Mouse (Mus musculus): Measurements from ENCODE around the gene Sept8.
A peak's percentile ranks its signal among the peaks of the same experiment; 100 is the strongest.
"Not testable (repeated sequence)": the region's sequence is repeated elsewhere in the genome, so short reads cannot be mapped to it uniquely, and the experiment has no call there.

Gene Sept8

DNA sequence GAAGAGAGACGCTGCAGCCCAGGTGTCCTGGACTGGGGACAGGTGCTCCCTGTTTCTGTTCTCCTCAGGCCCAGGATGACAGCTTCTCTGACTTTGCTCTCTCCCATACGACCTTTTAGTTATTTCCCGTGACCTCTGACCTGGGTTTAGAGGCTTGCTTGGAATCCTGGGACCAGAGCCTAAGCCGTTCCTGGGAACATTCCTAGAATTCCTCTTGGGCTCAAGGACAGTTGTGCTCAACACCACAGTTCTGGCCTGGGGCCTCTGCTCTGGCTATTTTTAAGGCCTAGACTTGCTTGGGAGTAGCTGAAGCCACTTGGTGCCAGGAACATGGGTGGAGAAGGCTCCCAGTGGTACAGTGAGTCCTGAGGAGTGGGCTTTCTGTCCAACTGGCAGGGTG, 6.4 kb downstream of the Sept8 start:
- DNase-seq (ENCODE audit: low spot score) = no peak

DNA sequence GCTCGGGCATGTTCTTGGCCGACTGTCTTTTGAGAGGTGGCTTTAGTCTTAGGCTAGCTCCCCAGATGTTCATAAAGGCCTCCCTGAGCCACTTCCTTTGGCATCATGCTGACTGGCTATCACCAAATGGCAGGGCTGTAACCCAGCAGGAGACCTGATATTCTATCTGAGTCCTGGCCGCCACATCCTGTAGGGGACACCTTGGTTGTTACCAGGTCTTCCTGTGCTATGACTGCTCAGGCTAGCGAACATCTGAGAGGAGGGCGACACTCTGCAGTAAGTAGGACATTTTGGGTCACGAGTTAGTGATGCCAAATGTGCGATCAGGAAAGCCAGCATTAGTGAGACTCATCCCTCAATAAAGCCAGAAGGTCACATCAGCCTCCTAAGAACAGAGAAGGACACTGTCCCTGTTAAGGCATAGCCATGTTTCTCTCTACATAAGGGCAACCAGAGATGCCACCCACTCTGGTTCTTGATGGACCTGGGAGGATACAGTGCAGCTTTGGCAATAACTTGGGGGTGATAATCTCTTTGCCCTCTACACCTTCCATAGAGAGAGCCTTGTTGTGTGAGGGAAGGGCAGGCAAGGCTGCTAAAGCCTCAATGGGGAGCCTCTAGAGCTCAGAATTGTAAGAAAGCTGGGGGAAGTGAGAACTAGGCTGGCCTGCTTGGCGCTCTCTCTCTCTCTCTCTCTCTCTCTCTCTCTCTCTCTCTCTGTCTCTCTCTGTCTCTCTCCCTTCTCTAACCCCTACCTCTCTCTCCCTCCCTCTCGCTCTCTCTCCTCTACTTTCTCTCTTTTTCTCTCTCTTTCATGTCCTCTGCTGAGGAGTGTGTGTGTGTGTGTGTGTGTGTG, 9.6 kb downstream of the Sept8 start:
- DNase-seq (ENCODE audit: low spot score) = no peak

DNA sequence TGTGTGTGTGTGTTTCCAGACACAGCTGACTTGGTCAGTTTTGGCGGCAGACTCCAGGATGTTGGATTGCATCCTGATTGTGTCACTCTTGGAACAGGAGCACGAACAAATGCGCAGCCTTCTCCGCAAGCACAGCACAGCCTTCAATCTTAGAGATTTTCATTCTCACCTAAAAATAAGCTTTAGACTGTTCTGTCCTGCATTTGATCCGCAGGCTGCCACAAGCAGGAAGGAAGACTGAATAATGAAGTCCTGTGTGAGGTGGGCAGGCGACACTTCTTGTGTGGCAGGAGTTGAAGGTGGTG, 10.1 kb downstream of the Sept8 start:
- no peak for DNase-seq (ENCODE audit: low spot score)

DNA sequence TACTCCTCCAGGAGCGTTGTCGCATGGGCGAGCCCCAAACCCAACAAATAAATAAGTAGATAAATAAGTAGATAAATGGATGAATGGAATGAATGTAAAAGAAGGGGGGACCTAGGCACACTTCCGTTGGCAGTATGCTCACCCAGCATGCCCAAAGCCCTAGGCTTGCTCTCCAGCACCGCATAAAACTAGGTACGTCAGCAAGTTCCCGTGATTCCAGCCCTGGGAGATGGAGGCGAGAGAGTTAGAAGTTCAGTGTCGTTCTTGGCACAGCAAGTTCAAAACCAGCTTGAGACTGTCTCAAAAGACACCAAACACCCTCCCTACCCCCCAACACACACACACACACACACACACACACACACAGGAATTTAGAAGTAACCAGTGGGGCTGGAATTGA, 10.9 kb downstream of the Sept8 start:
- DNase-seq (ENCODE audit: low spot score) = no peak

DNA sequence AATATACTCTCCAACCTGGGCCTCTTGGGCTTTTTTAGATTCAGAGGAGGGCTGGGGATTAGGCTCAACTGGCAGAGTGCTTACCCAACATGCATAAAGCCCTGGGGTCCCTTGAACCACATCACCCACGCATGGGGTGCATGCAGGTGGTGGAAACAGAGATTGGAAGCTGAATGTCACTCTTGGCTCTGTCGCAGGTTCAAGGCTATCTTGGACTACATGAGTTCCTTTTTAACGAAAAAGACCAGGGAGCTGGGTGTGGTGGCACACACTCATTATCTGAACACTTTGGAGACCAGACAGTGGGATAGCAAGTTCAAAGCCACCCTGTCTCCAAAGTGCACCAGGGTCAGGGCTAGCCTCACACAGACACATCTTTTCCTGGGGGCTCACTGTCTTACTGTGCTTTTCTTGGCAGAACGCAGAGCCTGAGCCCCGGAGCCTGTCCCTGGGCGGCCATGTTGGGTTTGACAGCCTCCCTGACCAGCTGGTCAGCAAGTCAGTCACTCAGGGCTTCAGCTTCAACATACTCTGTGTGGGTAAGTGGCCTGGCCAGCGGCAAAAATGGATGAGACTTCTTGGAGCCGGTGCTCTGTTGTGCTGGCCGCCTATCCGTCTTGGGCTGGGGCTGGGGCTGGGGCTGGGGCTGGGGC, 12.6 kb downstream of the Sept8 start:
- no peak for DNase-seq (ENCODE audit: low spot score)

DNA sequence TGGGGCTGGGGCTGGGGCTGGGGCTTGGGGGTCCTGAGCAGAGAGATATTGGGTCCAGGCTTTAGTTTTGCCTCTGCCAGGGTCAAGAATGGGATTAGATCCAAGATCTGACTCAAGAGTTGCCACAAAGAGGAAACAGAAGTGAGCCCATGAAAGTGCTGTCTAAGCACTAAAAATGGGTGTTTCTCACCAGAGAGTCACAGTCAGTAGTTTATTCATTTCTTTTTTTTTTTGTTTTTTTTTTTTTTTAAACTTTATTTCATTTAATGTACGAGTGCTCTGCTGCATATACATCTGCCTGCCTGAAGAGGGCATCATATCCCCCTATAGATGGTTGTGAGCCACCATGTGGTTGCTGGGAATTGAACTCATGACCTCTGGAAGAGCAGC, 13.2 kb downstream of the Sept8 start:
- no peak for DNase-seq (ENCODE audit: low spot score)

DNA sequence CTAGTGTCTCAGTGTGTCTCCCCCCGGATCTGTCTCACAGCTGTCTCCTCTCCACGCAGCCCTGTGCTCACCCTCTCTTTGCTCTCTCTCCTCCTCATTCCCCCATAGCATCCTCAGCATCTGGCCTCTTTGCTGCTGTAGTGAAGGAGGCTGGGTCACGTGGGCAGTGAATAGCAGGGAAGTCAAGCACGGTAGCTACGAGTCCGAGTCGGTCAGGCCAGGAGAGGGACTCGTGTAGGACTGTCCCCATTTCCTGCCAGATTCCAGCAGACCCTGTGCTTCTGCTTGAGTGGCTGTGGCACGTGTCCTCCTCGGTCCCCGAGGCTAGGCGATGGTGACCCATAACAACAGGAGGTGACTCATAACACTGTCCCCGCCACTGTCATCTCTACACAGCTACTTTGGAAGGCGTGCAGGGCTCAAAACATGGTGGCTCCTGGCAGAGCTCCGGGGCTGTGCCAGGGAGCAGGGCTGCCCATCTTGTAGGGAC, 20.0 kb downstream of the Sept8 start:
- DNase-seq (ENCODE audit: low spot score) = no peak

DNA sequence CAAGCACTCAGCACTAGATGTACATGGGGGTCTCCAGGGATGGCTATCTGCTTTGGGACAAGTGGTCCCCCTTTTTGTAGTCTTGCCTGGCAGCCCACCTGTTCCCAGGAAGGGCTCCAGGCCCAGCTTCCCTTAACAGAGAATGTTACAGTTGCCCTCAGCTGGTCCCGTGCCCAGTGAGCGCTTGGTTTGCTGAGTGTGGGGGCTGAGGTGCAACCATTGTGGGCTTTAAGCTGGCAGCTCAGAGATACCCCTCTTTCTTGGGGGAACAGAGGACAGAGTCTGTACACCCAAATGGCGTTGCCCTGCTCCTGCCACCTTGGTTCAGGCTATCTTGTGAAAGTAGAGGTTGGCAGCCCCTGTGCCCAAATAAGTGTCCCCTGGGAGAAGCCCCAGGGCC, 21.3 kb downstream of the Sept8 start:
- DNase-seq (ENCODE audit: low spot score) = no peak

DNA sequence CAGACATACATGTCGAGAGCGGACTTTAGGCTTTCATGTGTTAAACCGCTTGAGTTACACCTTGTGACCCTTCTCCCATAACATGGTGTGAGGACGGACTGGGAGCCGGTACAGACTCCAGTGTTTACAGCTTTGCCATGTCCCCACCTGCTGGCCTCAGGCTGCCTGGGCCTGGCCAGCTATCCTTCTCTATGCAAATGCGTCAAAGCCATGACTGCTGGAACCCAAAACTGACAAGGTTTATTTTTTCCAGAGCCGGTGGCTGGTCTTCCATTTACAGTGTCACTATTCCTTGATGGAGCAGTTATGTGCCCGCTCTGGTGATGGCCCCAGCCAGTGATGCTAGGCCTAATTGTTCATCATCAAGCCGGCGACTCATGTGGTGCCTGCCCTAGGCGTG, 22.2 kb downstream of the Sept8 start:
- DNase-seq (ENCODE audit: low spot score) = no peak

DNA sequence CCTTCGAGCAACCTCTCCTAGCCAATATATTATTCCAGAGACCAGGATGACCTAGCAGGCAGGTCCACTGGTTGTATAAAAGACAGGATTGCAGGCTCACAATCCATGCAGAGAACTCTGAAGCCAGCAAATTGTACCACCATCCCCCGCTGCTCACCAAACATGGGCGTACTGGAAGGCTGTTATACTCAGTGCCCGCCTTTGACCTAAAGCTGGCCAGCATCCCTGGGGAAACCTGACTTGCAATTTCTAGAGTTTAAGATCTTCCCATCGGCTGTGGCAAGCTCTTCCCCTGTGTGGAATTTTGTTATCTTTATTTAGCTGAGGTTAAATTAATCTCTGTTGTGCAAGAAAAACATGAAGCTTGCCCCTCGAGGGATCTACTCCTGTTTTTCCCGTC, 24.0 kb downstream of the Sept8 start:
- DNase-seq (ENCODE audit: low spot score) = no peak

DNA sequence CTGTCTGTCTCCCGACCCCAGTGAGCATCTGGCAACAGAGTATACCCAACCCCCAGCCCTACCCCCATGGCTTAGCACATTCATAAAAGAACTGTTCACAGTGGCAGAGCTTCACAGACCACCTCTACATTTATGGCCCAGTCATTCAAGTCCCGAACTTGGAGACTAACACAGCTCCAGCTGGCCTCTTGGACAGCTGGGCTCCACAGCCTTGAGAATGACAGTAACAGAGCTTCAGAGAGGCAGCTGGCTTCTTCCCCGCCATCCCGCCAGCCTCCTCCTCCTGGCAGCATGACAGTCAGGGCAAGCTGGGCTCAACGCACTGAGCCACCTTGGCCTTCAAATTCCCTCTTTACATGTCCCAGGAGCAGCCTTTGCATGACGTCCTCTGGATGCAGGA, 27.2 kb downstream of the Sept8 start:
- no peak for DNase-seq (ENCODE audit: low spot score)

DNA sequence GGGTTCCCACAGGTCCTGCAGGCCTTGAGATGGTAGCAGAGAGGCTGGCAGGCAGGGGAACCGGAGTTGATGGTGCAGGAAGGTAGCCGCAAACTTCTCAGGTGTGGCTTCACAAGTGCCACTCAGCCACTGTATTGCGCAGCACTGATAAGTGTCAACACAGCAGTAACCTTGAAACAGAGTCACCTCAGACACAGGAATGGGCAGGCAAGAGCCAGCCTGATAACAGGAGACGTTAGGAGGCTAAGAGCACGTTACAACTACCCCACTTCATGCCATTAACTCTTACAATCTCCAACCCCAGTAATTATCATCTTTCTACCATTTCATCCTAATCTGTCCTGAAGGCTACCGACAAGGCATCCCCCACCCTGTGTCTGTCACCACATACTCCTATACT, 28.5 kb downstream of the Sept8 start:
- DNase-seq (ENCODE audit: low spot score) = no peak

DNA sequence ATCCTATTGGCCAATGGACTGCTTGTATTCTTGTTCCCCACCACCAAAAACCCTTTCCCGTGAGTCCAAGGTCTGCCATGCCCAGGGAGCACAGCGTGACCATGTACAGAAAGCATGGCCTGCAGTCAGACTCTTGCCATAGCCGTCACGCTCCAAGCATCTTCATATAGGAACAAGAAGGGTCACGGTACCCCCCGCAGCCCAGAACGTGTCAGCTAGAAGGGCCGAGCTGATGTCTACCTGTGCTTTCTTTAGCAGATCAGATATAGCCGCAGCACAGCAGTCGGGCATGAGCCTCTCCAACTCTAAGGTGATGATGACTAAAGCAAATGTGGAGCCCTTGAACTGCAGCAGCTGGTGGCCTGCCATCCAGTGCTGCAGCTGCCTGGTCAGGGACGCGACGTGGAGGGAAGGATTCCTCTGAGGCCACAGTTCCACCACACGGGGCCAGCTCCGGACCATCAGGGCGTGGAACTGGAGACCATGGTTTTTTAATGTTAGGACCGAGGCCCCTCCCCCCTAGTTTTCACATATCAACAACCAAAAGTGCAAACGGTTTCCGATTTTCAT, 29.1 kb downstream of the Sept8 start:
- no peak for DNase-seq (ENCODE audit: low spot score)

DNA sequence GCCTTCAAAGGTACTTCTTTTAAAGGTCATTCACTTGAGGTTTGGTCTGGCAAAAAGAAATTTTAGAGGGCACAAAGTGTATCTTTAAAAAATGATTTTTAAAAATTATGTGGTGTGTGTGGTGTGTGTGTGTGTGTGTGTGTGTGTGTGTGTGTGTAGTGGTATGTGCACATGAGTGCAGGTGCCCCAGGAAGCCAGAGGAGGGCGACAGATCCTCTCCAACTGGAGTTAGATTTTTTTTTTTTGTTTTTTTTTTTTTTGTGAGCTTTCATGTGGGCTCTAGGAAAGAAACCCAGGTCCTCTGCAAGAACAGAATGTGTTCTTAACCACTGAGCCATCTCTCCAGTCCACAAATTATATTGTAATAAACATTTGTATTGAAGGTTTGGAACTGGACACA, 31.7 kb downstream of the Sept8 start:
- no peak for DNase-seq (ENCODE audit: low spot score)

DNA sequence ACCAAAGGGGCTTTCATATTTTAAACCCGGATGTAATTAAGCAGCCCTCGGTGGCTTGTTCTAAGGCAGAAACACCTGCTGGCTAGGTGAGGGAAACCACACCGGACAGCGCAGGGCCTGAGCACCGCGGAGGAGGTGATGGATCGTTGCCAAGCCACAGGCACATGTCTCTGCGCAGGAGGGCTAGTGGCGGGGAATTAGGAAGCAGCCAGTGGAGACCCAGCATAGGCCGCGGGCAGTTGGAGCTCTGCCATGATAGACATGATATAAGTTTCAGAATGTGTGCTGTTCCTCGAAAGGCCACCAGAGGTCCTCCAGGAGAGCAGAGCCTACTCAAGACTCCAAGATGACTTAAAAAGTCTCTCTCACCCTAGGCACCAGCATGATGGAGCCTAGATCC, 32.7 kb downstream of the Sept8 start:
- DNase-seq (ENCODE audit: low spot score) = no peak

DNA sequence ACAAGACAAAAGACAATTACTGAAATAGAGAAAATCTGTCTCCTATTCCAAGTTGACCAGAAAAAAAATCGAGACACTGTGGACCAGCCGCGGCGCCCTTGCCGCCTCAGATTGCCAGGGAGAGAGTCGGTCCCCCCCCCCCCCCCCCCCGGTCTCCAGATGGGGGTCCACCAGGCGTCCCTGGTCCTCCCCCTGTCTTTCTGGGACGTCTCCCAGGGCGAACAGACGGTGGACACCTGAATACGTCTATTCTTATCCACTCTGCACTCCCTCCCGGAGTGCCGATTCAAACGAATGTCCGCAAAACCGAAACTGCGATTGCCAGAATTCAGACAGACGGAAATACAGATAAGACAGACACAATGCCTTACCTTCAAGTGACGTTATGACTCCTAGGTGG, 37.5 kb downstream of the Sept8 start:
- DNase-seq (ENCODE audit: low spot score) = not testable (repeated sequence)

DNA sequence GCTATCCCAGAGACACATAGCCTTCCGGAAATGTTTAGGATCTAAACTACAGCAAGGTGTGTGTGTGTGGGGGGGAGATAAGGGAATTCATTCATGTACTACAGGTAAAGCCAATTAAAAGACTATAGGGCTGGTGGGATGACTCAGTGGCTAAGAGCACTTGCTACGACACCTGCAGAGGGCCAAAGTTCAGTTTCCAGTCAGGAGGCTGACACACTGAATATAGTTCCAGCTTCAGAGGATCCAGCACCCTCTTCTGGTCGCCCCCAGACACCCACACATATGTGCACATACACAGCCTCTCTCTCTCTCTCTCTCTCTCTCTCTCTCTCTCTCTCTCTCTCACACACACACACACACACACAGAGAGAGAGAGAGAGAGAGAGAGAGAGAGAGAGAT, 38.9 kb downstream of the Sept8 start:
- DNase-seq (ENCODE audit: low spot score) = not testable (repeated sequence)

DNA sequence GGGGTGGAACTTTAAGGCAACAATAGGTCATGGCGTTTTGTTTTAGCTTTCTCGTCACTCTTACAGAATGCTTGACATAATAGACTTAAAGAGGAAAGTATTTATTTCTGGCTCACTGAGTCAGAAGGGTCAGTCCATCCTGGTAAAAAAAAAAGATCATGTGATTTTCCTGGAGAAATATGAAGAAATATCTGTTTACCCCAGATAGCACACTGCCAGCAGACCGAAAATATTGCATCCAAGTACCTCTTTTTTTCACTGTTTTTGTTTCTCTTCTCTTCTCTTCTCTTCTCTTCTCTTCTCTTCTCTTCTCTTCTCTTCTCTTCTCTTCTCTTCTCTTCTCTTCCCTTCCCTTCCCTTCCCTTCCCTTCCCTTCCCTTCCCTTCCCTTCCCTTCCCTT, 40.9 kb downstream of the Sept8 start:
- not testable (repeated sequence) for DNase-seq (ENCODE audit: low spot score)

DNA sequence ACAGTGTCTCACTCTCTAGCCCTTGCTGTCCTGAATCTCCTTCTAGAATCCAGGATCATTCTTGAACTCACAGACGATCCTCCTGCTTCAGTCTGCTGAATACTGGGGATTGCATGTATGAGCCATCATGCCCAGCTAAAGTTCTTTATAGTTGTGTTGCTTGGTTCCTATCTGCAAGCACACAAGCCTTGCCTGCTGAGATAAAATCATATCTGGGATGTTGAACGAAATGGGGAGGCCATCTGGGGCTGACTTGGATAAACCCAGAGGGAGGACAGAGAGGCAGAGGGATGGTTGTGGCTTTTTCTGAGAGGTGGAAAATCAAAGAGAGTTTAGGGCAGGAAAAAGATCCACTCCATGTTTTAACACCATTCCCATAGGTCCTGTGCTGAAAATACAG, 42.9 kb downstream of the Sept8 start:
- no peak for DNase-seq (ENCODE audit: low spot score)

DNA sequence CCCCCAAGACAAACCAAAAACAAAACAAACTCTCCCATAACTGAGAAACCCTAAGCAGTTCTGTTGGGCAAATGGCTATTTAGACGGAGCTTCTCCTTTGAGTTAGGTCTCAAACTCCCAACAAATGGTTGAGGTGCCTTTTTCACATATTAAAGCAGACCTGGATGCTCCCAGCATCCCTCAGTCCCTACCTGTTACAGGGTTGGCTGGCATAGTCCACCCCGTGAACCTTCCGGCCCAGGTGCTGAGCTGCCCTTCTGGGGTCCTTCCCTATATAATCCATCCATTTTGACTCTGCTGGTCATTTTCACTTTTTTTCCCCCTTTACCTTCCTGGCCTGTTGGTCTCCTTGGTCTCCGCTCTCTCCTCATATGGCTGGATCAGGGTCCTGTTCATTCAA, 47.6 kb downstream of the Sept8 start:
- DNase-seq (ENCODE audit: low spot score) = no peak

DNA sequence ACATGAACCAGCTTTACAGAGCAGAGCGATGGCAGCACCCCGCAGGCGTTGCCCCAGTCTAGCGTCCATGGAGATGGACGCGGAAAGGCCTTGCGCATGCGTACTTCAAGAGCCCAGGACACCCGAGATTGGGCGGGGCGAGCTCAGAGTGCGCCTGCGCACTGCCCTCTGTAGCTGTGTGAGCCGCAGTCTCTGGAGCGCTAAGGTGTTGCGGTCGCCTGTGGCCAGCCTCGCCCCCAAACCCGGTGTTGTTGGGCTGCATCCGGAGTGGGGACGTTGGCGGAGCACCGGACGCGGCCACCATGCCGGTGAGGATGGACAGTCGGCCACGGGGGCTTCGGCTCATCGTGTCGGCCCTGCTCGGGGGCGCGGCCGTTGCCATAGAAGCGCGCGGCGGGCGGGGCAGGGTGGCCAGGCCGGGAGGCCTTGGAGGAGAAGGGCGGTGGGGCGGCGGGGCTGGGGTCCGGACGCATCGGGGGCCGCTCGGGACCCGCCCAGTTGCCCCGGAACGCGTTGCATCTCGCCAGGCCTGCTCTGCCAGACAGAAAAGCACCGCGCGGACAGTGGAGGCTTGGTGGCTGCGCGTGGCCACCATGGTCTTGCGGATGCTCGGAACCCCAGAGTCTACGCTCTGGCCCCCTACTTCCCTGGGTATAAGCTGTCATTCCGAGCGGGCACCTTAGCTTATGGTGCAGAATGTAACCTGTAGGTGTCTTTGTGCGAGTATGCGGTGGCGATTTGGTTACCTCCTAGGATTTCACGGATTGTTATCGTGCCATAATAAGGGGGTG, 48.4 kb downstream of the Sept8 start, which contains the start of gene Kif3a:
TSS of gene Kif3a (plus strand) at position 156 of the 791 bp plus-strand sequence.
- DNase-seq (ENCODE audit: low spot score) = peak; percentile 81

DNA sequence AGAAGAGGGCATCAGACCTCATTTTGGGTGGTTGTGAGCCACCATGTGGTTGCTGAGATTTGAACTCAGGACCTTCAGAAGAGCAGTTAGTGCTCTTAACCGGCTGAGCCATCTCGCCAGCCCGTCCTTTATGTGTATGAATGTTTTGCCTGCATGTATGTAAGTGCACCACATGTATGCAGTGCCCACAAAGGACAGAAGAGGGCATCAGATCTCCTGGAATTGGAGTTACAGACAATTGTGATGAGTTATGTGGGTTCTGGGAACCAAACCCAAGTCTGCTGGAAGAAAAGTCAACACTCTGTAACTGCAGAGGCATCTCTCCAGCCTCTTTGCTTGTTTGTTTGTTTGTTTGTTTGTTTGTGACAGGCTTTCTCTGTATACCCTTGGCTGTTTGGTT, 61.5 kb downstream of the Sept8 start:
- DNase-seq (ENCODE audit: low spot score) = no peak

DNA sequence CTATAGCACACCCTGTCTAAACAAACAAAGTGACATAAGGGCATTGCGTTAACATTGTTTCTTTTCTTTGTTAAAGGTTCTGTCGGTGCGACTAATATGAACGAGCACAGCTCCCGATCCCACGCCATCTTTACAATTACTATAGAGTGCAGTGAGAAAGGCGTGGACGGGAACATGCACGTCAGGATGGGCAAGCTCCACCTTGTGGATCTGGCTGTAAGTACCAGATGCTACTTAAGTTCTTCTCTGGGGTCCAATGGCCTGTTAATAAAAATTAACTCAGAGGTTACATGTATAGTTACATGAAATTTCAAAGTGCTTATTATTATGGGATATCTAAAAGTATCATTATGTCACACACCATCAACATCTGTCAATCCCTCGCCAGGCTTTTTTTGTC, 64.1 kb downstream of the Sept8 start:
- no peak for DNase-seq (ENCODE audit: low spot score)

Measured in layer of hippocampus, adult 9-10 months (tissue).